Mouse (Mus musculus): Measurements from ENCODE around the gene Gucy2g. TPM values are rescaled to one million over a fixed set of nuclear protein-coding genes. Genes with fewer than 3 reads are reported as not detected.

The Gucy2g gene
- total and polyA plus RNA-seq, 3 experiments = 0.65 to 2.4 TPM; not detected in 1

GRCm38 (mm10) chr19:55253239-55253569 is 12.2 kb upstream of the Gucy2g start:
- Histone ChIP-seq H3K27ac (ENCODE audit: control insufficient read depth, low read depth, low read length) (peak overlapping the region; percentile 95), H3K9me3 (replicated peaks; ENCODE audit: insufficient read depth, low read length) (no peaks in the 10 kb centered on the region), H3K4me1 (ENCODE audit: control insufficient read depth in 1 of 2, insufficient read depth in 2 of 2, low read length in 2 of 2) (peaks cover 45 to 53% of the 10 kb centered on the region in 2 experiments), H3K9ac (ENCODE audit: control insufficient read depth, low read depth, low read length, poor library complexity, severe bottlenecking) (peak overlapping the region; percentile 92), H3K27me3 (ENCODE audit: control insufficient read depth in 1 of 2, insufficient read depth in 2 of 2, low read length in 2 of 2) (no peaks in the 10 kb centered on the region), H3K79me2 (ENCODE audit: control insufficient read depth, insufficient read depth, low read length, poor library complexity) (peaks cover 42% of the 10 kb centered on the region), H3K36me3 (ENCODE audit: control insufficient read depth in 1 of 2, insufficient read depth in 2 of 2, low read length in 2 of 2) (peaks cover 0 to 58% of the 10 kb centered on the region in 2 experiments; a peak in 3 of 4 replicates), H3K4me3 (ENCODE audit: control insufficient read depth in 1 of 2, insufficient read depth in 1 of 2, low read depth in 2 of 2, low read length in 2 of 2) (peak overlapping the region; percentile 69 to 80)
- no peak for DNase-seq (ENCODE audit: low read depth, low spot score)
- TF ChIP-seq TCF12 (IDR thresholded peaks at IDR 0.05; ENCODE audit: low read depth, low read length) (no peak), TBP (IDR thresholded peaks at IDR 0.05; ENCODE audit: low read depth, low read length) (0 out of 2 replicates have a peak, but pooled peaks have one; percentile 34)

GRCm38 (mm10) chr19:55251383-55252124 is 10.5 kb upstream of the Gucy2g start, which contains the start of gene Acsl5:
Gene Acsl5 (plus strand): TSS chr19:55251938.
- no peak within 1 kb of the TSS; a peak in 1 of 4 replicates for H3K4me3 ChIP-seq (ENCODE audit: control insufficient read depth in 1 of 2, insufficient read depth in 1 of 2, low read depth in 2 of 2, low read length in 2 of 2)
- peaks cover 0 to 49% of the 10 kb centered on the region in 2 experiments; a peak in 3 of 4 replicates for H3K36me3 ChIP-seq (ENCODE audit: control insufficient read depth in 1 of 2, insufficient read depth in 2 of 2, low read length in 2 of 2)
- TF ChIP-seq ZMIZ1 (IDR thresholded peaks at IDR 0.05; ENCODE audit: low read depth, low read length) (no peak), HCFC1 (IDR thresholded peaks at IDR 0.05; ENCODE audit: low read depth, low read length) (0 out of 2 replicates have a peak, but pooled peaks have one; percentile 25), GATA1 (IDR thresholded peaks at IDR 0.05; ENCODE audit: low read depth, low read length) (peak; percentile 2; the same call in 1 of the 2 replicates), GABPA (IDR thresholded peaks at IDR 0.05; ENCODE audit: low read depth, low read length) (0 out of 2 replicates have a peak, but pooled peaks have one; percentile 18), ZC3H11A (IDR thresholded peaks at IDR 0.05; ENCODE audit: low read depth, low read length) (no peak), POLR2AphosphoS5 (IDR thresholded peaks at IDR 0.05; ENCODE audit: borderline replicate concordance, low read depth, low read length) (no peak), RAD21 (IDR thresholded peaks at IDR 0.05; ENCODE audit: low read depth, low read length) (no peak), BHLHE40 (IDR thresholded peaks at IDR 0.05; ENCODE audit: borderline replicate concordance, low read depth, low read length) (no peak), POLR2A (IDR thresholded peaks at IDR 0.05; ENCODE audit: control insufficient read depth in 1 of 2, insufficient read depth in 1 of 2, low read depth in 1 of 2, low read length in 2 of 2, poor library complexity in 1 of 2) (0 out of 4 replicates have a peak, but pooled peaks of 1 of the 2 experiments have one; percentile 40), USF1 (IDR thresholded peaks at IDR 0.05; ENCODE audit: low read depth, low read length) (0 out of 2 replicates have a peak, but pooled peaks have one; percentile 6), E2F4 (IDR thresholded peaks at IDR 0.05; ENCODE audit: borderline replicate concordance, low read depth, low read length) (no peak), MXI1 (IDR thresholded peaks at IDR 0.05; ENCODE audit: low read depth, low read length) (peak; percentile 61), EP300 (IDR thresholded peaks at IDR 0.05; ENCODE audit: low read depth in 1 of 2, low read length in 2 of 2) (peak; percentile 49 to 68; a peak in 3 of 4 replicates), NRF1 (IDR thresholded peaks at IDR 0.05; ENCODE audit: insufficient read depth, low read depth, low read length, poor library complexity, severe bottlenecking) (0 out of 2 replicates have a peak, but pooled peaks have one; percentile 41), MYC (IDR thresholded peaks at IDR 0.05; ENCODE audit: low read depth, low read length) (0 out of 2 replicates have a peak, but pooled peaks have one; percentile 41), ETS1 (IDR thresholded peaks at IDR 0.05; ENCODE audit: low read depth, low read length) (peak; percentile 28; the same call in 1 of the 2 replicates), CHD2 (IDR thresholded peaks at IDR 0.05; ENCODE audit: low read length) (no peak; the same call in 1 of the 2 replicates), ZKSCAN1 (IDR thresholded peaks at IDR 0.05; ENCODE audit: low read depth, low read length) (no peak), TCF12 (IDR thresholded peaks at IDR 0.05; ENCODE audit: low read depth, low read length) (peak; percentile 45; the same call in 1 of the 2 replicates), POLR2AphosphoS2 (IDR thresholded peaks at IDR 0.05; ENCODE audit: low read length) (no peak), SIN3A (IDR thresholded peaks at IDR 0.05; ENCODE audit: low read length) (peak; percentile 6; the same call in 1 of the 2 replicates), USF2 (IDR thresholded peaks at IDR 0.05; ENCODE audit: borderline replicate concordance in 1 of 2, insufficient read depth in 1 of 2, low read depth in 1 of 2, low read length in 2 of 2) (no peak), CTCF (IDR thresholded peaks at IDR 0.05 in 2 of 3, conservative IDR thresholded peaks at IDR 0.05 in 1 of 3; ENCODE audit: control insufficient read depth in 1 of 3, insufficient read depth in 1 of 3, low read depth in 2 of 3, low read length in 3 of 3, poor library complexity in 1 of 3, severe bottlenecking in 1 of 3) (no peak), TBP (IDR thresholded peaks at IDR 0.05; ENCODE audit: low read depth, low read length) (peak; percentile 62; the same call in 1 of the 2 replicates), NELFE (IDR thresholded peaks at IDR 0.05; ENCODE audit: low read depth, low read length) (peak; percentile 16; the same call in 1 of the 2 replicates), MAX (IDR thresholded peaks at IDR 0.05; ENCODE audit: low read length) (peak; percentile 35), ELF1 (IDR thresholded peaks at IDR 0.05; ENCODE audit: low read depth, low read length) (peak; percentile 64), RCOR1 (IDR thresholded peaks at IDR 0.05; ENCODE audit: low read depth, low read length) (no peak; the same call in 1 of the 2 replicates)
- H3K27me3 ChIP-seq (ENCODE audit: control insufficient read depth in 1 of 2, insufficient read depth in 2 of 2, low read length in 2 of 2) = no peaks in the 10 kb centered on the region
- peak within 1 kb of the TSS; percentile 92 for H3K9ac ChIP-seq (ENCODE audit: control insufficient read depth, low read depth, low read length, poor library complexity, severe bottlenecking)
- peak within 1 kb of the TSS; percentile 72 for H3K27ac ChIP-seq (ENCODE audit: control insufficient read depth, low read depth, low read length)
- H3K4me1 ChIP-seq (ENCODE audit: control insufficient read depth in 1 of 2, insufficient read depth in 2 of 2, low read length in 2 of 2) = peaks cover 33 to 43% of the 10 kb centered on the region in 2 experiments
- no peaks in the 10 kb centered on the region for H3K9me3 ChIP-seq (replicated peaks; ENCODE audit: insufficient read depth, low read length)
- H3K79me2 ChIP-seq (ENCODE audit: control insufficient read depth, insufficient read depth, low read length, poor library complexity) = peaks cover 26% of the 10 kb centered on the region
- peak; percentile 85 for DNase-seq (ENCODE audit: low read depth, low spot score)

Measured in MEL (cell line).